Mouse (Mus musculus) embryonic fibroblast, embryonic 13.5 days (primary cell): ENCODE measurements around the gene Ddx31.

ENCODE experiments used
- CTCF ChIP-seq: IDR thresholded peaks from 2 replicates; pipeline ENCODE4 v1.5.1; 2011; ENCODE audit warnings: mild to moderate bottlenecking, control low read depth, low read length, moderate library complexity, borderline replicate concordance; ENCODE audit not compliant: insufficient read depth
- POLR2A ChIP-seq: IDR thresholded peaks from 2 replicates; pipeline ENCODE4 v1.6.1; 2011; ENCODE audit warnings: low read depth, mild to moderate bottlenecking, control low read depth, low read length, moderate library complexity

- no peak for TF ChIP-seq CTCF
- no peak for TF ChIP-seq POLR2A
These were observed 23.7 kb downstream of the Ddx31 start for GRCm38 (mm10) chr2:28863857-28864256.
